ENCODE assay signal across 26 mouse cellular contexts in genomic region chr2:145047743-145048142, GRCm38 (mm10).
DNase-seq lines count a peak whose midpoint lies in the region; ATAC-seq and TF ChIP-seq lines count a peak whose summit lies in the region.
"Had no signal": no experiment of that assay in that cellular context is flagged by ENCODE, and none has a peak within 500 bp of the region (broad histone marks: within the 10 kb centered on the region; RNA-seq: fewer than 3 reads in every experiment).

No protein-coding gene starts in this region.

- no peaks in the 10 kb centered on the region for H3K4me1 ChIP-seq in lung, postnatal 0 days (ENCODE audit: insufficient read depth, low read depth, low read length)
- H3K4me1 ChIP-seq: embryonic facial prominence, embryonic 13.5 days; embryonic facial prominence, embryonic 15.5 days; forebrain, embryonic 10.5 days; forebrain, embryonic 12.5 days had no signal

- H3K9ac ChIP-seq in lung, postnatal 0 days (replicated peaks; ENCODE audit: low read depth), result no peak overlapping the region
- H3K9ac ChIP-seq: embryonic facial prominence, embryonic 13.5 days; embryonic facial prominence, embryonic 15.5 days; forebrain, embryonic 12.5 days had no signal

- H3K36me3 ChIP-seq in lung, postnatal 0 days (ENCODE audit: insufficient read depth, low read length), result no peaks in the 10 kb centered on the region
- H3K36me3 ChIP-seq: embryonic facial prominence, embryonic 13.5 days; embryonic facial prominence, embryonic 15.5 days; forebrain, embryonic 10.5 days; forebrain, embryonic 12.5 days; G1E had no signal

- no peak overlapping the region for H3K27ac ChIP-seq in lung, postnatal 0 days (ENCODE audit: low read length)
- H3K27ac ChIP-seq: embryonic facial prominence, embryonic 13.5 days; embryonic facial prominence, embryonic 15.5 days; forebrain, embryonic 10.5 days; forebrain, embryonic 12.5 days had no signal

- H3K27me3 ChIP-seq in lung, postnatal 0 days (replicated peaks; ENCODE audit: insufficient read depth, low read length), result no peaks in the 10 kb centered on the region
- H3K27me3 ChIP-seq: embryonic facial prominence, embryonic 13.5 days; embryonic facial prominence, embryonic 15.5 days; forebrain, embryonic 12.5 days had no signal

- ATAC-seq in lung, postnatal 0 days, result no peak
- ATAC-seq in common myeloid progenitor, adult 5-6 weeks (replicated peaks; ENCODE audit: low read depth, poor library complexity, severe bottlenecking), result peak; percentile 50
- ATAC-seq in megakaryocyte, adult 5-6 weeks (ENCODE audit: poor library complexity, severe bottlenecking), result peak; percentile 75
- ATAC-seq: activated CD4-positive, CD25-positive, alpha-beta regulatory T cell, adult 4 months; forebrain, embryonic 14.5 days; forebrain, embryonic 16.5 days; Patski had no signal

- H3K4me2 ChIP-seq in lung, postnatal 0 days (replicated peaks; ENCODE audit: low read depth, low read length), result no peak overlapping the region
- H3K4me2 ChIP-seq: embryonic facial prominence, embryonic 13.5 days; embryonic facial prominence, embryonic 15.5 days; forebrain, embryonic 12.5 days had no signal

- no peak for TF ChIP-seq CTCF in lung, postnatal 0 days (IDR thresholded peaks at IDR 0.05)

- peak; percentile 40 for DNase-seq in lung, postnatal 0 days (ENCODE audit: low spot score)
- DNase-seq in lung, postnatal 4 days, result no peak
- DNase-seq in urinary bladder, postnatal 25 days (ENCODE audit: low spot score), result no peak
- DNase-seq in retina, embryonic 14.5 days (ENCODE audit: low spot score), result no peak
- DNase-seq in left cerebral cortex, adult 18-20 months (ENCODE audit: low spot score in 2 of 2), result no peak
- DNase-seq: adrenal gland, adult 8-10 months; adrenal gland, postnatal 14 days; adrenal gland, postnatal 36 days; cerebellum, adult 11-12 months; cerebellum, adult 2 months; cerebellum, adult 9-10 months; cerebellum, postnatal 10 days; cerebellum, postnatal 25 days; embryo, embryonic 11 days had no signal

- TF ChIP-seq EP300 in lung, postnatal 0 days (IDR thresholded peaks at IDR 0.05), result no peak

- no peak overlapping the region for H3K4me3 ChIP-seq in lung, postnatal 0 days (ENCODE audit: low read depth, low read length)
- H3K4me3 ChIP-seq: embryonic facial prominence, embryonic 13.5 days; embryonic facial prominence, embryonic 15.5 days; erythroblast, embryonic 14.5 days; forebrain, embryonic 10.5 days; forebrain, embryonic 12.5 days had no signal

- H3K9me3 ChIP-seq in lung, postnatal 0 days (ENCODE audit: low read length), result no peaks in the 10 kb centered on the region
- H3K9me3 ChIP-seq: embryonic facial prominence, embryonic 13.5 days; embryonic facial prominence, embryonic 15.5 days; forebrain, embryonic 10.5 days; forebrain, embryonic 12.5 days had no signal

- 53% methylated on average over 2 of the region's 2 CpGs for WGBS in lung, postnatal 0 days
